Mouse (Mus musculus) gastrocnemius, postnatal 25 days (tissue): ENCODE data around the gene Capn3. TPM values are rescaled to one million over a fixed set of nuclear protein-coding genes. Genes with fewer than 3 reads are reported as not detected.

Experiments used
- total RNA-seq, 2 experiments: library from RNA; stranded (reverse); gene quantifications; 1 replicate in 1 of 2; 2 replicates in 1 of 2; pipeline ENCODE4 v1.2.3; 2021

The Capn3 gene
- total RNA-seq, 2 experiments from 2014 or later, result 106 to 129 TPM

Other genes with a start within 250 kb of the Capn3 start
- 10 to 100 TPM; 26.9 to 28.8 TPM for gene Pla2g4e, start 210.7 kb upstream of the Capn3 start, total RNA-seq
- not detected for gene Pla2g4d, start 166.8 kb upstream of the Capn3 start, total RNA-seq
- not detected for gene Pla2g4f, start 141.9 kb upstream of the Capn3 start, total RNA-seq
- gene Vps39, start 102.9 kb upstream of the Capn3 start, total RNA-seq, result 10 to 100 TPM; 15.7 to 20.1 TPM
- gene Ganc, start 52.1 kb upstream of the Capn3 start, total RNA-seq, result 10 to 100 TPM; 30.7 to 31.5 TPM
- 10 to 100 TPM; 27.9 to 34.9 TPM for gene Tmem87a, start 51.9 kb upstream of the Capn3 start, total RNA-seq
- 100 to 1,000 TPM; 511 to 553 TPM for gene Zfp106, start 107.8 kb downstream of the Capn3 start, total RNA-seq
- gene Snap23, start 111.7 kb downstream of the Capn3 start, total RNA-seq, result 10 to 100 TPM; 45.3 to 47.1 TPM
- gene Haus2, start 153.4 kb downstream of the Capn3 start, total RNA-seq, result 1 to 10 TPM; 6.4 to 6.5 TPM
- gene Lrrc57, start 153.5 kb downstream of the Capn3 start, total RNA-seq, result 10 to 100 TPM; 10.7 to 11.3 TPM
- 1 to 10 TPM; 3.8 to 4.9 TPM for gene Stard9, start 173.1 kb downstream of the Capn3 start, total RNA-seq